Mouse (Mus musculus): ENCODE data around the gene Clic3.
"Not testable (repeated sequence)": the region's sequence is repeated elsewhere in the genome, so short reads cannot be mapped to it uniquely, and the experiment has no call there.

The Clic3 gene

DNA sequence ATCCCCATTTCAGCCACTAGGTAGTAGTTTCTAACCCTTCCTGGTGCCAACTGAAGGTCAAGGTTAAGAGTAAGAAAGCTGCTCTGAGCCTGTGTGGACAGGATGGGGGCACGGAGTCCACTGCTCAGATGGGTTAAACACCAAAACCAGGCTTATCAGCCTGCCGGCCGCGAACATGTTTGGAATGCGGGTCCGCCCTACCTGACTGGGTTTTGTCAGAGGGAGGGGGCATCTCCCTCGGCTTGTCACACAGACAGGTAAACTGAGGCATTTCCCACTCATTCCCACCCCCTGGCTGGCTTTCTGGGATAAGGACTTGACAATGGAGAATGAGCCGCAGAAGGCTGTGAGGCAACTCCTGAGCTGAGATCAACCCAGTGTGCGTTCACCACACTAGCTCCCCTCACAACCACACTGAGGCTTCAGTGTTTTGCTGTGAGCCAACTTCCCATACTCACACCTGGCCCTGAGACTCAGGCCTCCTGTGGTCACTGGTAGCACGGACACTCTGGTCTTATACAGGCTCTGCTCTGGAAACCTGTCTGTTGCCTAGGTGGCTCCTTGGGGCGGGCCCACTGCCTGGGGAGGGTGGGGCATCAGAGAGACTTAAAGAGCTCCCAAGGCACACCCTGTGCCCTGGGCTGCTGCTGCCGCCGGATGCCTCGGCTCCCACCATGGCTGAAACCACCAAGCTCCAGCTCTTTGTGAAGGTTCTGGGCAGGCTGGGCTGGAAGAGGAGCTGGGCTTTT lies at the start of gene Clic3:
TSS of gene Clic3 (plus strand) at position 634 of the 749 bp plus-strand sequence.
- DNase-seq (ENCODE audit: low read depth, low spot score): no peak

DNA sequence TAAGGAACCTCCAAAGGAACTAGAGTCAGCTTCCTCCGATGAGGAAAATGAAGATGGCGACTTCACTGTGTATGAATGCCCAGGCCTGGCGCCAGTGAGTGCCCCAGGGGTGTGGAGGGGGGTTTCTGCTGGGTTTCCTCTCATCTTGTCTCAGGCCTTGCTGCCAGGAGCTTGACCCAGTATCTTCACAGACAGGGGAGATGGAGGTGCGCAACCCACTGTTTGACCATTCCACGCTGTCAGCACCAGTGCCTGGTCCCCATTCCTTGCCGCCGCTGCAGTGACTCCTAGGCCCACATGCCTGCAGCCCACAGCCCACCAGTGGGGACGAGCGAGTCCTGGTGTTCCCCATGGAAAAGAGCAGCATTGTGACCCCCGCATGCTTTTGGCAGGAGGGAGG lies 47.7 kb upstream of the Clic3 start:
- DNase-seq (ENCODE audit: low read depth, low spot score): no peak

DNA sequence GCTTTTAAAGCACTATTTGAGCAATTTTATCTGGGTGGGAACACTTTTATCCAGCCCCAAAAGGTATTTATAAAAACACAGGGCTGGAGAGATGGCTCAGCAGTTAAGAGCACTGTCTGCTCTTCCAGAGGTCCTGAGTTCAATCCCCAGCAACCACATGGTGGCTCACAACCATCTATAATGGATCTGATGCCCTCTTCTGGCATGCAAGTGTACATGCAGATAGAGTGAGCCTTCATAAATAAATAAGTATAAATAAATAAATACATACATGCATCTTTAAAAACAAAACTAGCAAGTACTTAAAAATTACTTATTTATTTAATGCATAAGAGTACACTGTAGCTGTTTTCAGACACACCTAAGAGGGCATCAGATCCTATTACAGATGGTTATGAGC lies 43.2 kb upstream of the Clic3 start:
- not testable (repeated sequence) for DNase-seq (ENCODE audit: low read depth, low spot score)

DNA sequence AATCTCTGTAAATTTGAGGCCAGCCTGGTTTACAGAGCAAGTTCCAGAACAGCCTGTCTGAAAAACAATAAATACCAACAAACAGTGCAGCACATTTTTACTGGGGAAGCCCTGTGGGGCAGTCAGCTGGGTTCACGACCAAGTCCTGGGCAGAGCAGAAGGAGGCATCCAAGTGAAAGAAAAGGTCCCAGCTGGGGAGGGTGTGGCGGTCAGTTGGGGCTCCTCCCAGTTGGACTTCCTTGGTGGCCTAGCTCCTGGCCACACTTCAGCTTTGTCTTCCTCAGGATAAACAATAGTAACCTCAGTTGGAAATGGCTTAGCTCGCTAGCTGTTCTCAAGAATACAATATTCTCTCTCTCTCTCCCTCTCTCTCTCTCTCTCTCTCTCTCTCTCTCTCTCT lies 39.2 kb upstream of the Clic3 start:
- DNase-seq (ENCODE audit: low read depth, low spot score): no peak

DNA sequence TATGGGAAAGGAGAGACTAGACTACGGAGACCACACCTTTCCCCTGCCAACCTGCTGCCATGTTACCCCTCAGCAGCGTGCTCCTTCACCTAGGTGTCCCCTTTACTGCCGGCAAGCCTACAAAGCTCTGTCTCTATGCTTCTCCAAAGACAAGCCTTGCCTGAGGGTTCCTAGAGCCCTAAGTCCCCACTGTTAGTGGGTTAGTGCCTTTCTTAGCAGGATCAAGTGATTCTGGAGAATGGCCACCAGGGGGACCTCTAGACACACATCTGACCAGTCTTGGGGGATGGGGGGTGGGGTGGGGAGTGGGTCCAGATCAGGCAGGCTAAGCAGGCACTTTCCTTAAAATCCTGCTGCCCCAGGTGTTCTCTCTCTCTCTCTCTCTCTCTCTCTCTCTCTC lies 34.7 kb upstream of the Clic3 start:
- DNase-seq (ENCODE audit: low read depth, low spot score): no peak

DNA sequence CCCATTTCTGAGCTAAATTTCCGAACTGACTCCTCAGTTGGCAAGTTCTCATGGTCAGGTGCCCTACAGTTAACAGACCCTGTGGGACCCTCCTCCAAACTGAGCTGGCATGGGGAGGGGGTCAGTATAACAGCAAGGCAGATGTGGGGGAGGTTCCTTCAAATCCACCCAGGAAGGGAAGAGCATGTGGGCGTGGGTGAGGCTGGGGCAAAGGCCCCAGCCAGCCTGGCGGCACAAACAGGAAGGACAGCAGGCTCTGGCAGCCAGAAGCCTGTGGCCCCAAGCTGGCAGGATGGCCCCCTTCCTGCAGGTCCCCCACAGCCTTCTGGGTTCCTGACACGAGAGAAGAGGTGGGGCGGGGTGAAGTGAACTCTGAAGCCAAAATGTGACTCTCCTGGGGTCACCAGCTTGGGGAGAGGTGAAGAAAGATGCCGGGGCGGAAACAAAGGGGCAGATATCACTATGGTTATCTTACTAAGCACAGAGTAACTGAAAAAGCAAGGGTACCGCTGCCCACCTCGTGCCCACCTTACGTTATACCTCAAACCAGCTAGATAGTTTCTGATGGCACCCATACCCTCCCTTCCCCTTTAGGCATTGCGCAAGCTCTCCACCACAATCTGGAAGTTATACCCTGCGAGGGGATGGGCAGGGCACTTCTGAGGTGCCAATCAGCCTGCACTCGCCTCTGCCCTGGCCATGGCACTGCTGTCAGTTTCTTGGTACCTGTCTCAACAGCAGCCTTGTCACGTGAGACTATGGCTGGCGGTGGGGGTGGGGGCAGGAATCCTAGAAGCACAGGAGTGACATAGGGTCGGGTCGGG lies 33.8 kb upstream of the Clic3 start, which contains the start of gene Fut7:
TSS of gene Fut7 (plus strand) at position 681 of the 824 bp plus-strand sequence.
- no peak for DNase-seq (ENCODE audit: low read depth, low spot score)

DNA sequence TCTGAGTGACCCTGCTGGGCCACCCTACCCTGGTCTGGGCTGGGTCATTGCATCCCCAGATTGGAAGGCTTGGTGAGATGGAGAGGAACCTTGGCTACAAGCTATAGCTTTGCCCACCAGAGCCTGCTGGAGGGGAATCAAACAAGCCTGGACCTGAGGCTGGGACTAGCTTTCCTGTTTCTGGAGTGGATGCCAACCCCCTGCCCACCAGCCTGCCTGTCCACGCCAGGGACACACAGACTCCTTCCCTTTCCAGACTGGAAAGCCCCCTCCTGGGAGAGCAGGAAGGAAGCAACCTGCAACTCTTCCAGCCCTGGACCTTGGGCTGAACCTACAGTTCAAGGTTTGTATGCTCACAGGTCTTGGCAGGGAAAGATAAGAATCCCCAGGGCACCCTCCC lies 33.0 kb upstream of the Clic3 start:
- no peak for DNase-seq (ENCODE audit: low read depth, low spot score)

DNA sequence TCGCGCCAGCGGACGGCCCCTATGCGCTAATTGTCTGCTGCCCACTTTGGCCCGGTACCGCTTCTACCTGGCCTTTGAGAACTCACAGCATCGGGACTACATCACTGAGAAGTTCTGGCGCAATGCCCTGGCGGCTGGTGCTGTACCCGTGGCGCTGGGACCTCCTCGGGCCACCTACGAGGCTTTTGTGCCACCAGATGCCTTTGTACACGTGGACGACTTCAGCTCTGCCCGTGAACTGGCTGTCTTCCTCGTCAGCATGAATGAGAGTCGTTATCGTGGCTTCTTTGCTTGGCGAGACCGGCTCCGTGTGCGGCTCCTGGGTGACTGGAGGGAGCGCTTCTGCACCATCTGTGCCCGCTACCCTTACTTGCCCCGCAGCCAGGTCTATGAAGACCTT lies 31.2 kb upstream of the Clic3 start:
- DNase-seq (ENCODE audit: low read depth, low spot score): no peak

DNA sequence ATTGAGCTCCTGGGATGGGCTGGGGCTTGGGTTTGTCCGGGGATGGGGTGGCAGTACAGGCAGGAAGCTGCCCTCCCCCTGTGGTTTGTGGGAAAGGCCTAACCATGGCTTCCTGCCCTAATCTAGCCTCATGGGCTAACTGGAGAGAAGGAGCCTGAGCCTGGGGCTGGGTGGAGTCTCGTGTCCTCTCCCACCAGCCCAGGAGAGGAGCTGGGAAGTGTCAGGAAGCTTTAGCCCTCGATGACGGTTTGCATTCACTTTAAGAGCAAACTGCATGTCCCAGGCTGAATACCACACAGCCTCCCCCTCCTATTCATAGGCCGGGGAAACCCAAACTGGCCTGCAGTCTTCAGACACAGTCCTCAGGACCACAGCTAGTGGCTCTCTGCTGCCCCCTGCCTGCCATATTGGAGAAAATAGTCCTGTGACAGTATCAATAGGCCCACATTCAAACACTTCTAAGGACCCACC lies 29.9 kb upstream of the Clic3 start:
- peak; percentile 47 for DNase-seq (ENCODE audit: low read depth, low spot score)

DNA sequence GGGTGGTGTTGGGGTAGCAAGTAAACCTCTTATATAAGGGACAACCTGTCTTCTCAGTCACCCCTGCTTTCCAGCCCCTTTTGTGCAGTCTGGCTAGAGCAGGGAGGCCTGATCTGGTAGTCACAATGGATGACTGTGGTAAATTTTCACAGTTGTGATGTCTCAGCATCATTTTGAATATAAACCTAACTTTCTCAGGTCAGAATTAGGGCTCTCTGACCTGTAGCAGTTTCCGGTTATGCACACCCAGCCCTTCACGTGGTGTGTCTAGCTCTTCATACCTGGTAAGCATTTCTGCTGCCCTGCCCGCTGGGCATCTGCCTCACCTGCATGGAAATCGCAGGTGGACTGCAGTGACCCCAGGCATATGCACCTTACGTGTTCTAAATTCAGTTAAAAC lies 29.4 kb upstream of the Clic3 start:
- no peak for DNase-seq (ENCODE audit: low read depth, low spot score)

DNA sequence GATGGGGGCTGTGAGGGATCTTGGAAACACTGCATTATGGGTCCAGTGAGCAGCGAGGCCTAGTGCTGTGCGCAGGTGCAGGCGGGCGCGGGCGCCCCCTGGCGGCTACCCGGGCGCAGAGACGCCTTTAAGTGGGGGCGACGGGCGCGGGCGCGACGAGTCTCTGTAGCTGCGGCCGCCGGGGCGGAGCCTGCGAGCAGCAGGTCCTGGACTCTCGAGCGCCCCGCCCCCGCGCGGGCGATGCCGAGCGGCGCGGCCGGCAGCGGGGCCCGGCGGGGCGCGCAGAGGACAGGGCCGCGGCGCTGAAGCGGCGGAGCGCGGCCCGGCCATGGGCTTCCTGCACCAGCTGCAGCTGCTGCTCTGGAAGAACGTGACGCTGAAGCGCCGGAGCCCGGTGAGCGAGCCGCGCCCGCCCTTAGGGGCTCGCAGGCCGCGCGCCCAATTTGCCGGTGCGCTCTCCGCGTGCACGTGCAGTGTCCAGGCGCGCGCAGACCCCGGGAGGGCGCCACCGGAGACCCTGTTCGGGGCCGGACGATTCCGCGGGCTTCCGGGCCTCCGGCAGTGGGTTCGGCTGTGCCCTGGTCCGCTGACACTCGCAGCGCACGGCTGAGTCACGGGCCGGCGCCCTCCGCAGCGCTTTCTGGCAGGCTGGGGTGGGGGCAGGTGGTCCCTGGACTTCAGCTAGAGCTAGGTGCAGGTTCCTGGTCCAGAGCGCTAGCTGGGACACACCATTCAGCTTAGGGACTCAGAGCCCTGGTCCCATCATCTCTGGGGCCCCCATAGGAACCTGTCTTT lies 28.0 kb upstream of the Clic3 start, which contains the start of gene Abca2:
TSS of gene Abca2 (plus strand) at position 262 of the 795 bp plus-strand sequence.
- DNase-seq (ENCODE audit: low read depth, low spot score): peak; percentile 69

DNA sequence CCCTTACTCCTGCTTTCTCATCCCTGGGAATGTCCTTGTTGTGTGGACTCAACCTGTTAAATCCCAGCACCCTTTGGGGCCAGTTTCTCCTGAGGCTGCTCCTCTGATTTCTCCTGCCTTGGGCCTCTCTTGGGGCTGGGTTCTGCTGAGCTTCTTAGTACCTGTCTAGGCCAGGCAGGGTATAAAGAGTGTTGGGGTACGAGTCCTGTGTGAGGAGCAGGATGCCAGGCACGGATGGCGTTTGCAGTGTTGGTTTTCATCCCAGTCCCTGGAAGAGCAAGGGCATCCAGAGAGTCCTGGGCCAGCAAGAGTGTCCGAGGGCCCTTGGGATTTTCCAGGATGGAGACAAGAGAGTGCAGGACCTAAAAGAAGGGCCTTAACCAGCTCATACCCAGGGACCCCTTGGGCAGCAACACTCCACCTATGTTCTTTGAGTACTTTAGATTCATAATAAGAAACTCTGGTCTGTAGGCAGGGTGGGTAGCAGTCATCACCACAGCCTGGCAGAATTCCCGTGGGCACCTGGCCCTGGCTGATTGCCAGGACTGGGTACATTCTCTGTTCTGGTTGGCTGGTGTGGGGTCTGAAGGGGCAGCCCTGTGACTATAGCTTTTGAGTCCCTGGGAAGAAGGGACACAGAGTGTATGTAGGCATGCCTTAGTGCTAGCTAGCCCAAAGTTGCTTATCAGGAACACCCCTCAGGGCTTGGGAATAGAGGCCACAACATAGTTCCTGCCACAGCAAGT lies 27.0 kb upstream of the Clic3 start:
- no peak for DNase-seq (ENCODE audit: low read depth, low spot score)

DNA sequence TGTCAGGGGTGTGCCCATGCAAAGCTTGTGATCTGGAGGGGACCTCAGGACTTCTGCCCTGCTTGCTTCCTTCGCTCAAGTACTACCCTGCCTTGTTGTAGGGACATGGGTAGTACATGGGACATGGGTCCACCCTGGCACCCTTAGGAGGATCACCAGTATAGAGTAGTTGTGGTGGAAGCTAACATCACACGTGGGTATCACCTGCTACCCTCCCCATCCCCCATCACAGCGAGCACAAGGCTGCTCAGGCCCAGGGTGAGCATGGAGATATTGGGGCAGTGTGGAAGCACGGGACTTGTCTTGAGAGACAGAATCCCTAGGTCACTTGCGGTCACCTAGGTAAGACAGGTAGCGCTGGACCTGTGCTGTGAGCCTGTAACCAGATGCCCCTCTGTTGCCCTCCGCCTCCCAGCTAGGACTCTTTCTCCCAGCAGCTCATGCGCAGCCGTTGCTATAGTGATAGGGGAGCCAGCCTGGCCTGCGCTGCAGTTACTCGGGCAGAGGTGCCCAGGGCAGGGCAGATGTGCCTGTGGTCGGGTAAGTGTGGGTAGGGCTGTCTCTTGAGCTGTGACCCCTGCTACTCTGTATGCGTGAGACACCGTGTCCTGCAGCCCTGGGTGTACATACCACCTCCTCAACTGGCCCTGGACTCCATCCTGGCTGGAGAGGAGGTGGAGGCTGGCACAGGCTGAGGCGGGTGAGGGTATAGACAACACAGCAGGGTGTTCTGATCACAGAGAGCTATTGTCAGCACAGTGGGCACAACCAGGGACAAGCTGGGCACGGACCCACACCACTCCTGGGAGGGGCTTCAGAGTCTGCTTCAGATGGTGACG lies 26.0 kb upstream of the Clic3 start:
- DNase-seq (ENCODE audit: low read depth, low spot score): no peak

DNA sequence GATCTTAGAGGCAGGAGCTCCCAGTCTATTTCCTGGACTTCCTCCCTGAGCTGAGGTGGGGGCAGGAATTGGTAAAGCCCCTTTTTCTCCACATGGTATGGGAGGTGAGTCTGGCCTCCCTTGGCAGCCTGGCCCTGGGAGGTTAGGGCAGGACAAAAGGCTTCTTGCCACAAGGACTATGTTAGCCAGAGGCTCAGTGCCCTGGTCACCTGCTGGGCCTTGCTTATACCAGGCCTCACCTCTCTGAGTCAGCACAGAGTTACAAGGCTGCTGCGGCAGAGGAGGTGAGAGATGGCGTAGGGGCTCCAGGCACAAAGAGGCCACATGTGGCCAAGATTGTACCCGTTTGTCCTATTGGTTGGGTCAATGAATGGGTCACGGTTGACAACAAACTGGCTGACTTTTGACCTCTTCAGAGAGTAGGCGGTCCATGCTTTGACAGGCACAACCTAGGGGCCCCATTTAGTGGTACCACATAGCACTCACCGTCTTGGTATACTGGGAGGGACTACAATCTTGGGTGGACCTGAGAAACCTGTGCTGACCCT lies 25.3 kb upstream of the Clic3 start:
- DNase-seq (ENCODE audit: low read depth, low spot score): no peak

DNA sequence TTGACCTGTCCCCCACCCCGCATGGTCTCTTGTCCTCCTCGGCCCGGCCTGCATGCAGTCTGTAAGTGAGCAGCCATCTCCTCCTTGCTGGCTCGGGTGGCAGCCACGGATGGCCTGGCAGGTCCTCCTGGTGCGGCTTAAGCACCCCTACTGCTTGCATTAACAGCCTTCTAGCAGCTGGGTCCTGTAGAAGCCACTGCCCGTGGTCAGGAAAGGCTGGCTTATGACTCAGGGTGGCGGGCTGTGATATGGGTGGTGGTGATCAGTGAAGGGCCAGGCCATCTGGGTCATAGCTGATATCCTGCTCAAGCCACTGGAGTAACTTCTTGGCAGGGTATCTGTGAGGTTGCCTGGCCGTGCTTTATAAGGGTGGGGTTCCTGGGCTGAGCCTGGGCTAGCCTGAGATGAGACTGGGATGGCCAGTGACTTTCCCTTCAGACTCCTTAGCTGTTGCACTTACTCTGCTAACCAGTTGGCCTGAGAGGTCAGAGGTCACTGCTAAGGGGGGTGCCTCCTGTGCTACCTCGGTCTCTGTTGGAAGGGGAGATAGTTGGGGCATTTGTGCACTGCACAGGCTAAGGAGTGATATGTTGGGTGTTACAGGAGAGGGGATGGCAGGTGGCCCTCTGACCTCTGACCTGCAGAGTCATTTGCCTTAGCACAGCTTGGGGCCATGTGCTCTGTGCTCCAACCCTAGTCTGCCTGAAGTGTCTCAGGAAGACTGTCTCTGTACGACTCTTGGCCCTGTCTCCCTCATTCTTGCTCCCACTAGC lies 24.1 kb upstream of the Clic3 start:
- no peak for DNase-seq (ENCODE audit: low read depth, low spot score)

DNA sequence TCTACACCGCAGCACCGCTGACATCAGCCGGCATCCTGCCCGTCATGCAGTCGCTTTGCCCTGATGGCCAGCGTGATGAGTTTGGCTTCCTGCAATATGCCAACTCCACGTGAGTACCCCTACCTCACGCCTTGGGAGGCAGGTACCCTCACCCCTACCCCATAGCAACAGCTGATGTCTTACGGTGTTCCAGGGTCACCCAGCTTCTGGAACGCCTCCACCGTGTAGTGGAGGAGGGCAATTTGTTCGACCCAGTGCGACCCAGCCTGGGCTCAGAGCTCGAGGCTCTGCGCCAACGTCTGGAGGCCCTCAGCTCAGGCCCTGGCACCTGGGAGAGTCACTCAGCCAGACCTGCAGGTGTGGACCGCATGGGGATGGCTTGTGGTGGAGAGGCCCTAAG lies 23.5 kb upstream of the Clic3 start:
- DNase-seq (ENCODE audit: low read depth, low spot score): no peak

DNA sequence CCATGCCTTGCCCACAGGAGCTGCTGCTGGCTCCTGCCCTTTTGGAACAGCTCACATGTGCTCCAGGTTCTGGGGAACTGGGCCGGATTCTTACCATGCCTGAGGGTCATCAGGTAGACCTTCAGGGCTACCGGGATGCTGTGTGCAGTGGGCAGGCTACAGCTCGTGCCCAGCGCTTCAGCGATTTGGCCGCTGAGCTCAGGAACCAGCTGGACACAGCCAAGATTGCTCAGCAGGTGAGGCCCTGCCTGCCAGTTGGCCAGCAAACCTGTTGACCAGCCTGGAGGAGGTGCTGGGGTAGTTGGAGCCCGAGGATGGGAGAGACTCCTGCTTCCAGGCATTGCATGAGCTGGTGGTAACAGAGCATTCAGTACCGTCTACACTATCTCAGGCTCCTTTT lies 22.3 kb upstream of the Clic3 start:
- DNase-seq (ENCODE audit: low read depth, low spot score): no peak

DNA sequence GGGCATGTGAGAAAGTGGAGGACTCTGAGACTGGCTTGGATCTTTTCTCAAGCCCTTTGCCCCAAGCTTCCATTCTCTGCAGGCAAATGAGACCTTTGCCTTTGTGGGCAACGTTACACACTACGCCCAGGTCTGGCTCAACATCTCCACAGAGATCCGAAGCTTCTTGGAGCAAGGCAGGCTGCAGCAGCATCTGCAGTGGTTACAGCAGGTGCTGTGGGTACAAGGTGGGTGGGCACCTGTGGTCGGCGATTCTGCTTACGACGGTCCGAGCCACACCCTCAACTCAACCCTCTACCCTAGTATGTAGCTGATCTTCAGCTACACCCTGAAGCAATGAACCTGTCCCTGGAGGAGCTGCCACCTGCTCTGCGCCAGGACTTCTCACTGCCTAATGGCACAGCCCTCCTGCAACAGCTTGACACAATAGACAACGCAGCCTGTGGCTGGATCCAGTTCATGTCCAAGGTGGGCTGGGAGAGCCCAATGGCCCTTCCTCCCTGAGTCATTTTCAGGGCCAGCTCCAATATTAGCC lies 20.3 kb upstream of the Clic3 start:
- DNase-seq (ENCODE audit: low read depth, low spot score): no peak

DNA sequence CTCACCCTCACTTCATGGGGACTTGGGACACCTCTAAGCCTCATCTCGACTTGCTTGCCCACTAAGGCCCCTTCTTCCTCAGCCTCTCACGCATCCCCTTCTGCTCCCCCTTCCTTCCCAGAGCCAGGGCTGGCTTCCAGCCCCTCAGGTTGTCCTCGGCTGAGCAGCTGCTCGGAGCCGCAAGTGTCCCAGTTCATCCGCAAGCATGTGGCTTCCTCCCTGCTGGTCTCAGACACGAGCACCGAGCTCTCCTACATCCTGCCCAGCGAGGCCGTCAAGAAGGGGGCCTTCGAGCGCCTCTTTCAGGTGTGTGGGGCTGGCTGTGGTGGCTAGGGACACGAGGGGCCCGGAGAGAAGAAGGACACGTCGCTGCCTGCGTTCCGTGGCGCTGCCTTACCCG lies 15.6 kb upstream of the Clic3 start:
- no peak for DNase-seq (ENCODE audit: low read depth, low spot score)
